Mouse (Mus musculus): ENCODE results near the gene Opn4. TPM values are rescaled to one million over a fixed set of nuclear protein-coding genes. Genes with fewer than 3 reads are reported as not detected.

The Opn4 gene
- polyA plus RNA-seq (2015; fragmentation: Nextera tagmentation; extraction: Ambion mirVana) = 0.14 TPM in 1 of 2 replicates, not detected in the other

GRCm38 (mm10) chr14:34599941-34600340 lies at the start of gene Opn4:
Gene Opn4 (minus strand): TSS chr14:34600142.

GRCm38 (mm10) chr14:34588498-34588897 lies 11.4 kb downstream of the Opn4 start, which contains the start of gene Ldb3:
Gene Ldb3 (minus strand): TSS chr14:34588682.

Other genes with a start within 250 kb of the Opn4 start
- gene Fam25c, start 244.7 kb downstream of the Opn4 start, polyA plus RNA-seq (2015; fragmentation: Nextera tagmentation; extraction: Ambion mirVana) = 0.52 and 2.2 TPM in 2 replicates
- gene Sncg, start 225.4 kb downstream of the Opn4 start, polyA plus RNA-seq (2015; fragmentation: Nextera tagmentation; extraction: Ambion mirVana) = 34.9 and 180 TPM in 2 replicates
- gene Mmrn2, start 224.7 kb downstream of the Opn4 start, polyA plus RNA-seq (2015; fragmentation: Nextera tagmentation; extraction: Ambion mirVana) = 5.7 and 13.2 TPM in 2 replicates
- gene Bmpr1a, start 96.8 kb downstream of the Opn4 start, polyA plus RNA-seq (2015; fragmentation: Nextera tagmentation; extraction: Ambion mirVana) = 29.6 and 30.3 TPM in 2 replicates
- gene 9230112D13Rik, start 77.3 kb downstream of the Opn4 start, polyA plus RNA-seq (2015; fragmentation: Nextera tagmentation; extraction: Ambion mirVana) = not detected in 2 replicates
- gene Ldb3, start 11.5 kb downstream of the Opn4 start, polyA plus RNA-seq (2015; fragmentation: Nextera tagmentation; extraction: Ambion mirVana) = 1.3 and 4.4 TPM in 2 replicates
- 16.5 and 25.8 TPM in 2 replicates for gene Wapl, start 73.8 kb upstream of the Opn4 start, polyA plus RNA-seq (2015; fragmentation: Nextera tagmentation; extraction: Ambion mirVana)
- 0.18 and 0.43 TPM in 2 replicates for gene Grid1, start 220.0 kb upstream of the Opn4 start, polyA plus RNA-seq (2015; fragmentation: Nextera tagmentation; extraction: Ambion mirVana)

Measured in adrenal gland, postnatal 0 days (tissue).